Mouse (Mus musculus): ENCODE measurements around the gene Parp4. TPM values are rescaled to one million over a fixed set of nuclear protein-coding genes. Genes with fewer than 3 reads are reported as not detected.

The Parp4 gene
- polyA plus RNA-seq, 1 experiment: 10.2 TPM

DNA sequence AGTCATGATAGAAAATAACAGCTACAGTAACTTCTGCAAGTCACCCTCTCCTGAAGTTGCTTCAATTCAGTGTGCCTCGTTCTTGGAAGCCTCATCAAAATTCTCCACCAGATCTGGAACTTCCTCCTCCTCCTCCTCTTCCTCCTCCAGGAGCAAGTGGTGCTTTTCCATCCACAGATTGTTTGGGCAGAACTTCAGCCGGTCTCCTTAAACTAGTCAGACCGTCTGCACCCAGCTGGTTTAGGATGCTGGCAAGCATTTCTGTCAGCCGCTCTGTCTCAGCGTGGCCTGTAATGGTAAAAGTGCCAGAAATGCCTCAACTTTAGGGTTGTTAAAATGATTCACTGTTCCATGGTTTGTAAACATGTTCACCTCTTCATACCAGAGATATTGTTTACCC lies 90.2 kb downstream of the Parp4 start:
- WGBS: 44% methylated on average over 5 of the region's 5 CpGs
- TF ChIP-seq CTCF (IDR thresholded peaks at IDR 0.05; ENCODE audit: borderline replicate concordance, insufficient read depth, low read depth, low read length): no peak
- no peak for TF ChIP-seq POLR2A (IDR thresholded peaks at IDR 0.05; ENCODE audit: borderline replicate concordance, insufficient read depth, low read length)

GRCm38 (mm10) chr14:56666909-56667308 lies 91.5 kb downstream of the Parp4 start:
- no peak for TF ChIP-seq POLR2A (IDR thresholded peaks at IDR 0.05; ENCODE audit: borderline replicate concordance, insufficient read depth, low read length)
- Histone ChIP-seq H3K4me3 (replicated peaks; ENCODE audit: insufficient read depth, low read depth, low read length) (no peak overlapping the region), H3K27me3 (ENCODE audit: control insufficient read depth, insufficient read depth, low read length) (no peaks in the 10 kb centered on the region), H3K4me1 (ENCODE audit: control insufficient read depth, insufficient read depth, low read length) (0 out of 2 replicates have a peak, but pooled peaks cover 2% of the 10 kb centered on the region), H3K27ac (ENCODE audit: insufficient read depth, low read length) (no peak overlapping the region)
- 88% methylated on average over 3 of the region's 3 CpGs for WGBS
- DNase-seq: no peak

More for the DNA sequence above, 90.2 kb downstream of the Parp4 start:
- no peak for DNase-seq
- Histone ChIP-seq H3K27me3 (ENCODE audit: control insufficient read depth, insufficient read depth, low read length) (no peaks in the 10 kb centered on the region), H3K27ac (ENCODE audit: insufficient read depth, low read length) (no peak overlapping the region), H3K4me1 (ENCODE audit: control insufficient read depth, insufficient read depth, low read length) (no peaks in the 10 kb centered on the region), H3K4me3 (replicated peaks; ENCODE audit: insufficient read depth, low read depth, low read length) (no peak overlapping the region)

DNA sequence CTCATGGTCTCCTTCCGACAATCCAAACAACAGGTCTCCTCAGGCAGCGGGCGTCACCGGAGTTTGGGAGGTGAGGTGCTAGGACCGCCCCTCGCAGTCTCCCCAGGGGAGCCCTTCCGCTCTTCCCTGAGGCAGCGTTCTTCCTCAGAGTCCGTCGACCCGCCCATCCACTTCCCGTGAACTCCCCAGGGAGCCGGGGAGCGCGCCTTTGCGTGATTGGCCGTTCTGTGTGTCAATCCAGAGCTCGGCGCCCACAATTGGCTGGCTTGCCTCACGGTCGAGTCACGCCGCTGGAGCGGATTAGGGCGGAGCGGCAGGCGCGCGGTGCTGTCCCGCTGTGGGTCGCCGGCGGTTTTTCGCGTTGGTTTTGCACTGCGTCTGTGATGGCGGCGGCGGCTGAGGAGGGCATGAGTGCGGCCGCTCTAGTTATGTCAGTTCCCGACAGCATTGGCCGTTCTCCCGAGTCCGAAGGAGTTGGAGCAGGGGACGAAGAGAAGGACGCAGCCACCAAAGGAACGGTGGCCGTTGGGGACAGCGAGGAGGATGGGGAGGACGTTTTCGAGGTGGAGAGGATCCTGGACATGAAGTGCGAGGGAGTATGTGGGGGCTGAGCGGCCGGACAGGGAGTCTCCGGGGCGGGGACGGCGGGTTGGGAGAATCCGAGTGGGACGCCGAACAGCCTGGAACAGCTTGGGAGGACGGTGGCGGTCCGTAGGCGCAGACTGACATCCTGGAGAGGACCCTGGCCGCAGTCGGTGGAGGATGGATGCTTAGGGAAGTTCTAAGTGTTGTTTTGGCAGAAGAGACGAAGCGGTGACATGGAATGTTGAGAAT lies 92.8 kb downstream of the Parp4 start, which contains the start of gene Mphosph8:
TSS of gene Mphosph8 (plus strand) at position 280 of the 834 bp plus-strand sequence.
- Histone ChIP-seq H3K27ac (ENCODE audit: insufficient read depth, low read length) (peak within 1 kb of the TSS; percentile 69), H3K4me3 (replicated peaks; ENCODE audit: insufficient read depth, low read depth, low read length) (peak within 1 kb of the TSS; percentile 94), H3K27me3 (ENCODE audit: control insufficient read depth, insufficient read depth, low read length) (no peaks in the 10 kb centered on the region), H3K4me1 (ENCODE audit: control insufficient read depth, insufficient read depth, low read length) (0 out of 2 replicates have a peak, but pooled peaks cover 2% of the 10 kb centered on the region)
- 1% methylated on average over 70 of the region's 70 CpGs for WGBS
- peak; percentile 99 to 100 for DNase-seq
- TF ChIP-seq CTCF (IDR thresholded peaks at IDR 0.05; ENCODE audit: borderline replicate concordance, insufficient read depth, low read depth, low read length): no peak
- peak; percentile 77 for TF ChIP-seq POLR2A (IDR thresholded peaks at IDR 0.05; ENCODE audit: borderline replicate concordance, insufficient read depth, low read length)

GRCm38 (mm10) chr14:56669046-56669620 lies 93.7 kb downstream of the Parp4 start:
- 4% methylated on average over 13 of the region's 13 CpGs for WGBS
- DNase-seq: no peak
- Histone ChIP-seq H3K4me3 (replicated peaks; ENCODE audit: insufficient read depth, low read depth, low read length) (peak overlapping the region; percentile 80), H3K27me3 (ENCODE audit: control insufficient read depth, insufficient read depth, low read length) (no peaks in the 10 kb centered on the region), H3K27ac (ENCODE audit: insufficient read depth, low read length) (no peak overlapping the region), H3K4me1 (ENCODE audit: control insufficient read depth, insufficient read depth, low read length) (0 out of 2 replicates have a peak, but pooled peaks cover 2% of the 10 kb centered on the region)
- TF ChIP-seq POLR2A (IDR thresholded peaks at IDR 0.05; ENCODE audit: borderline replicate concordance, insufficient read depth, low read length) (no peak), CTCF (IDR thresholded peaks at IDR 0.05; ENCODE audit: borderline replicate concordance, insufficient read depth, low read depth, low read length) (no peak)

DNA sequence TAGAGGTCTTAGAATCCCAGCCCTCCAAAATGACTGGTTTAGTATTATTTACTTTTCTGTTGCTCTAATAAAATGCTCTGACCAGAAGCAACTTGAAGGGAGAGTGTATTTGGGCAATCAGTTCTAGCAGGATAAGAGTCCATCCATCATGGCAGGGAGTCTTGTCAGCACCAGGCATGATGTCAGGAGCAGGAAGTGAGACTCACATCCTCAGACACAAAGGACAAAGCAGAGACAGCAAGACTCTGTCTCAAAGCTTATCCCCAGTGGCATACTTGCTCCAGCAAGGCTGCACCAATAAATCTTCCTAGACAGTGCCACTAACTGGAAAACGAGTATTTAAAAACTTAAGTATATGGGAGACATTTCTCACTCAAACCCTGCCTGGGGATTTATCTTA lies 110.0 kb downstream of the Parp4 start:
- H3K4me1 ChIP-seq (ENCODE audit: control insufficient read depth, insufficient read depth, low read length): no peaks in the 10 kb centered on the region
- TF ChIP-seq POLR2A (IDR thresholded peaks at IDR 0.05; ENCODE audit: borderline replicate concordance, insufficient read depth, low read length) (no peak), CTCF (IDR thresholded peaks at IDR 0.05; ENCODE audit: borderline replicate concordance, insufficient read depth, low read depth, low read length) (no peak)
- no peak for DNase-seq
- no peak overlapping the region for H3K4me3 ChIP-seq (replicated peaks; ENCODE audit: insufficient read depth, low read depth, low read length)
- 76% methylated on average over 1 of the region's 1 CpGs for WGBS
- H3K27me3 ChIP-seq (ENCODE audit: control insufficient read depth, insufficient read depth, low read length): no peaks in the 10 kb centered on the region
- H3K27ac ChIP-seq (ENCODE audit: insufficient read depth, low read length): no peak overlapping the region

- Histone ChIP-seq H3K4me3 (replicated peaks; ENCODE audit: insufficient read depth, low read depth, low read length) (no peak overlapping the region), H3K27me3 (ENCODE audit: control insufficient read depth, insufficient read depth, low read length) (no peaks in the 10 kb centered on the region), H3K27ac (ENCODE audit: insufficient read depth, low read length) (no peak overlapping the region), H3K4me1 (ENCODE audit: control insufficient read depth, insufficient read depth, low read length) (no peaks in the 10 kb centered on the region)
- WGBS: 92% methylated on average over 1 of the region's 1 CpGs
- no peak for TF ChIP-seq CTCF (IDR thresholded peaks at IDR 0.05; ENCODE audit: borderline replicate concordance, insufficient read depth, low read depth, low read length)
- no peak for TF ChIP-seq POLR2A (IDR thresholded peaks at IDR 0.05; ENCODE audit: borderline replicate concordance, insufficient read depth, low read length)
- no peak for DNase-seq
These were observed 113.7 kb downstream of the Parp4 start for GRCm38 (mm10) chr14:56689116-56689515.

GRCm38 (mm10) chr14:56689766-56690165 lies 114.3 kb downstream of the Parp4 start:
- DNase-seq: peak in 1 of 2 experiments; percentile 33
- TF ChIP-seq POLR2A (IDR thresholded peaks at IDR 0.05; ENCODE audit: borderline replicate concordance, insufficient read depth, low read length) (no peak), CTCF (IDR thresholded peaks at IDR 0.05; ENCODE audit: borderline replicate concordance, insufficient read depth, low read depth, low read length) (no peak)
- Histone ChIP-seq H3K27me3 (ENCODE audit: control insufficient read depth, insufficient read depth, low read length) (no peaks in the 10 kb centered on the region), H3K4me1 (ENCODE audit: control insufficient read depth, insufficient read depth, low read length) (no peaks in the 10 kb centered on the region), H3K4me3 (replicated peaks; ENCODE audit: insufficient read depth, low read depth, low read length) (no peak overlapping the region), H3K27ac (ENCODE audit: insufficient read depth, low read length) (no peak overlapping the region)
- 29% methylated on average over 1 of the region's 1 CpGs for WGBS

- TF ChIP-seq CTCF (IDR thresholded peaks at IDR 0.05; ENCODE audit: borderline replicate concordance, insufficient read depth, low read depth, low read length) (no peak), POLR2A (IDR thresholded peaks at IDR 0.05; ENCODE audit: borderline replicate concordance, insufficient read depth, low read length) (no peak)
- no peak overlapping the region for H3K27ac ChIP-seq (ENCODE audit: insufficient read depth, low read length)
- H3K27me3 ChIP-seq (ENCODE audit: control insufficient read depth, insufficient read depth, low read length): no peaks in the 10 kb centered on the region
- WGBS: 82% methylated on average over 3 of the region's 3 CpGs
- no peaks in the 10 kb centered on the region for H3K4me1 ChIP-seq (ENCODE audit: control insufficient read depth, insufficient read depth, low read length)
- DNase-seq: no peak
- H3K4me3 ChIP-seq (replicated peaks; ENCODE audit: insufficient read depth, low read depth, low read length): no peak overlapping the region
These were observed 120.1 kb downstream of the Parp4 start for GRCm38 (mm10) chr14:56695495-56695894.
